Mouse (Mus musculus) cortical plate, adult 2 months (tissue): Measurements from ENCODE around the gene Acrbp. TPM values are rescaled to one million over a fixed set of nuclear protein-coding genes. Genes with fewer than 3 reads are reported as not detected.
"Not testable (repeated sequence)": the region's sequence is repeated elsewhere in the genome, so short reads cannot be mapped to it uniquely, and the experiment has no call there.

Experiments
- H3K27ac ChIP-seq: fragments of 200-500 bp; 2 replicates; pipeline ENCODE4 v1.5.1; 2012; ENCODE audit warnings: low read length, control low read depth, inconsistent platforms; ENCODE audit not compliant: insufficient read depth
- H3K4me1 ChIP-seq: fragments of 200-500 bp; 2 replicates; pipeline ENCODE4 v1.6.1; 2011; ENCODE audit warnings: low read length; ENCODE audit not compliant: control insufficient read depth, insufficient read depth
- H3K4me3 ChIP-seq: fragments of 200-500 bp; 2 replicates; pipeline ENCODE4 v1.5.1; 2011; ENCODE audit warnings: mild to moderate bottlenecking, low read length, control low read depth; ENCODE audit not compliant: insufficient read depth
- CTCF ChIP-seq: fragments of 200-500 bp; IDR thresholded peaks from 2 replicates; pipeline ENCODE4 v1.5.1; 2011; ENCODE audit warnings: mild to moderate bottlenecking, control low read depth, low read length; ENCODE audit not compliant: insufficient read depth; ENCODE audit errors: extremely low read depth
- POLR2A ChIP-seq: fragments of 200-500 bp; IDR thresholded peaks from 2 replicates; pipeline ENCODE4 v1.6.1; 2011; ENCODE audit warnings: mild to moderate bottlenecking, low read length, control low read depth; ENCODE audit not compliant: insufficient read depth; ENCODE audit errors: extremely low read depth
- polyA plus RNA-seq: library from polyadenylated mRNA; depleted of rRNA; stranded (reverse); fragments of >200 nt; gene quantifications from 2 replicates; pipeline ENCODE4 v1.2.3, GENCODE M21; 2012

Gene Acrbp
- polyA plus RNA-seq, 1 experiment, result 19.4 TPM

GRCm38 (mm10) chr6:125038666-125039065 lies 10.8 kb upstream of the Acrbp start:
- Histone ChIP-seq H3K27ac (no peak overlapping the region), H3K4me3 (0 out of 2 replicates have a peak overlapping the region, but pooled peaks have one; percentile 11), H3K4me1 (no peaks in the 10 kb centered on the region; the same call in 1 of the 2 replicates)
- no peak for TF ChIP-seq POLR2A
- TF ChIP-seq CTCF, result no peak

GRCm38 (mm10) chr6:125039131-125039530 lies 10.4 kb upstream of the Acrbp start:
- Histone ChIP-seq H3K4me3 (peak overlapping the region; percentile 11; the same call in 1 of the 2 replicates), H3K4me1 (no peaks in the 10 kb centered on the region; the same call in 1 of the 2 replicates), H3K27ac (no peak overlapping the region)
- TF ChIP-seq CTCF (no peak), POLR2A (no peak)

GRCm38 (mm10) chr6:125039533-125040153 lies 9.8 kb upstream of the Acrbp start, which contains the start of gene Ing4:
Gene Ing4, plus strand, starts transcription at chr6:125039760.
- Histone ChIP-seq H3K4me3 (peak within 1 kb of the TSS; percentile 82), H3K4me1 (no peaks in the 10 kb centered on the region; the same call in 1 of the 2 replicates), H3K27ac (no peak within 1 kb of the TSS)
- peak; percentile 49; the same call in 1 of the 2 replicates for TF ChIP-seq POLR2A
- no peak for TF ChIP-seq CTCF

GRCm38 (mm10) chr6:125040221-125040620 lies 9.3 kb upstream of the Acrbp start:
- Histone ChIP-seq H3K27ac (no peak overlapping the region), H3K4me1 (no peaks in the 10 kb centered on the region; the same call in 1 of the 2 replicates), H3K4me3 (peak overlapping the region; percentile 82)
- no peak for TF ChIP-seq CTCF
- TF ChIP-seq POLR2A, result no peak

- no peak overlapping the region; the same call in 1 of the 2 replicates for H3K4me3 ChIP-seq
- TF ChIP-seq CTCF (no peak), POLR2A (no peak)
- no peaks in the 10 kb centered on the region; the same call in 1 of the 2 replicates for H3K4me1 ChIP-seq
- H3K27ac ChIP-seq, result no peak overlapping the region
Measured at GRCm38 (mm10) chr6:125041047-125041446, 8.4 kb upstream of the Acrbp start.

GRCm38 (mm10) chr6:125042081-125042480 lies 7.4 kb upstream of the Acrbp start:
- Histone ChIP-seq H3K27ac (no peak overlapping the region), H3K4me3 (no peak overlapping the region), H3K4me1 (no peaks in the 10 kb centered on the region; the same call in 1 of the 2 replicates)
- TF ChIP-seq POLR2A (no peak), CTCF (no peak)

GRCm38 (mm10) chr6:125046691-125047090 lies 2.8 kb upstream of the Acrbp start:
- H3K4me3 ChIP-seq, result no peak overlapping the region
- no peak overlapping the region for H3K27ac ChIP-seq
- TF ChIP-seq CTCF, result peak; percentile 91
- no peak for TF ChIP-seq POLR2A
- no peaks in the 10 kb centered on the region for H3K4me1 ChIP-seq

GRCm38 (mm10) chr6:125051237-125051636 lies 1.7 kb downstream of the Acrbp start:
- no peak overlapping the region for H3K4me3 ChIP-seq

GRCm38 (mm10) chr6:125061493-125061892 lies 12.0 kb downstream of the Acrbp start:
- H3K27ac ChIP-seq, result no peak overlapping the region
- no peaks in the 10 kb centered on the region for H3K4me1 ChIP-seq
- TF ChIP-seq POLR2A, result no peak
- TF ChIP-seq CTCF, result no peak
- H3K4me3 ChIP-seq, result no peak overlapping the region

More at GRCm38 (mm10) chr6:125051237-125051636, 1.7 kb downstream of the Acrbp start:
- Histone ChIP-seq H3K27ac (no peak overlapping the region), H3K4me1 (no peaks in the 10 kb centered on the region)
- TF ChIP-seq CTCF (peak; percentile 28; the same call in 1 of the 2 replicates), POLR2A (no peak)

- Histone ChIP-seq H3K4me3 (no peak overlapping the region), H3K27ac (no peak overlapping the region), H3K4me1 (no peaks in the 10 kb centered on the region)
- TF ChIP-seq POLR2A, result no peak
- no peak for TF ChIP-seq CTCF
Measured at GRCm38 (mm10) chr6:125062511-125062910, 13.0 kb downstream of the Acrbp start.

GRCm38 (mm10) chr6:125063906-125064305 lies 14.4 kb downstream of the Acrbp start:
- H3K4me1 ChIP-seq, result no peaks in the 10 kb centered on the region
- H3K27ac ChIP-seq, result no peak overlapping the region
- no peak for TF ChIP-seq CTCF
- TF ChIP-seq POLR2A, result no peak
- H3K4me3 ChIP-seq, result no peak overlapping the region

GRCm38 (mm10) chr6:125065223-125065622 lies 15.7 kb downstream of the Acrbp start:
- H3K27ac ChIP-seq, H3K4me3 ChIP-seq, H3K4me1 ChIP-seq: not testable (repeated sequence)
